Mouse (Mus musculus) forebrain, embryonic 16.5 days (tissue): ENCODE measurements around the gene Orm2. TPM values are rescaled to one million over a fixed set of nuclear protein-coding genes. Genes with fewer than 3 reads are reported as not detected.

ENCODE experiments used
- ATAC-seq: fragments of 200-750 bp; cut with Nextera tagmentation; 2 replicates; pipeline ENCODE4 v1.8.0; 2017; ENCODE audit warnings: mild to moderate bottlenecking, moderate library complexity
- H3K27ac ChIP-seq: fragments of 300-500 bp; sonication (generic); 2 replicates; pipeline ENCODE4 v1.5.1; 2014; ENCODE audit warnings: low read length, control low read depth
- H3K27me3 ChIP-seq: fragments of 300-500 bp; sonication (generic); replicated peaks from 2 replicates; pipeline ENCODE4 v1.6.1; 2014; ENCODE audit warnings: low read length; ENCODE audit not compliant: control insufficient read depth, insufficient read depth
- H3K36me3 ChIP-seq: fragments of 300-500 bp; sonication (generic); 2 replicates; pipeline ENCODE4 v1.6.1; 2014; ENCODE audit not compliant: control insufficient read depth, insufficient read depth
- H3K4me1 ChIP-seq: fragments of 300-500 bp; sonication (generic); replicated peaks from 2 replicates; pipeline ENCODE4 v1.6.1; 2014; ENCODE audit warnings: low read length; ENCODE audit not compliant: control insufficient read depth, insufficient read depth
- H3K4me2 ChIP-seq: fragments of 300-500 bp; sonication (generic); 2 replicates; pipeline ENCODE4 v1.6.1; 2014; ENCODE audit warnings: mild to moderate bottlenecking, low read length, control low read depth
- H3K4me3 ChIP-seq: fragments of 300-500 bp; sonication (generic); replicated peaks from 2 replicates; pipeline ENCODE4 v1.5.1; 2014; ENCODE audit warnings: mild to moderate bottlenecking, low read length, control low read depth
- H3K9ac ChIP-seq: fragments of 300-500 bp; sonication (generic); replicated peaks from 2 replicates; pipeline ENCODE4 v1.6.1; 2014; ENCODE audit warnings: low read depth, low read length, control low read depth
- H3K9me3 ChIP-seq: fragments of 300-500 bp; sonication (generic); 2 replicates; pipeline ENCODE4 v1.6.1; 2016; ENCODE audit warnings: low read length; ENCODE audit not compliant: control insufficient read depth
- WGBS: fragments of 180-500 bp; shearing (Covaris S2); extraction: QIAGEN DNeasy Blood & Tissue Kit; methylation state at CpG from one replicate; pipeline ENCODE4 v1.1.7; 2014; 5-methylcytosine and 5-hydroxymethylcytosine counted together
- polyA plus RNA-seq: library from polyadenylated mRNA; unstranded; fragments of >200 nt; fragmentation: Nextera tagmentation; extraction: Ambion mirVana; gene quantifications from 2 replicates; pipeline ENCODE4 v1.2.1, GENCODE M21; 2015

The Orm2 gene
- polyA plus RNA-seq, 1 experiment from 2014 or later: not detected

- ATAC-seq: no peak
- H3K4me3 ChIP-seq: no peak overlapping the region
- H3K4me1 ChIP-seq: peaks cover 58% of the 10 kb centered on the region
- H3K36me3 ChIP-seq: no peaks in the 10 kb centered on the region
- no peaks in the 10 kb centered on the region for H3K27me3 ChIP-seq
- no peaks in the 10 kb centered on the region for H3K9me3 ChIP-seq
- no peak overlapping the region for H3K4me2 ChIP-seq
- no peak overlapping the region for H3K9ac ChIP-seq
- WGBS: 71% methylated on average over 6 of the region's 6 CpGs
- H3K27ac ChIP-seq: no peak overlapping the region
These were observed 39.4 kb downstream of the Orm2 start for GRCm38 (mm10) chr4:63401620-63402019.

- Histone ChIP-seq H3K9ac (no peak overlapping the region), H3K27ac (peak overlapping the region; percentile 88), H3K9me3 (no peaks in the 10 kb centered on the region), H3K4me1 (peaks cover 62% of the 10 kb centered on the region), H3K4me2 (no peak overlapping the region), H3K27me3 (no peaks in the 10 kb centered on the region), H3K4me3 (no peak overlapping the region), H3K36me3 (no peaks in the 10 kb centered on the region)
- 93% methylated on average over 10 of the region's 10 CpGs for WGBS
- no peak for ATAC-seq
These were observed 39.8 kb downstream of the Orm2 start for GRCm38 (mm10) chr4:63402056-63402455.

GRCm38 (mm10) chr4:63402558-63402957 is 40.3 kb downstream of the Orm2 start:
- no peaks in the 10 kb centered on the region for H3K27me3 ChIP-seq
- H3K9ac ChIP-seq: peak overlapping the region; percentile 50
- WGBS: 62% methylated on average over 6 of the region's 6 CpGs
- H3K4me2 ChIP-seq: peak overlapping the region; percentile 46
- no peaks in the 10 kb centered on the region for H3K36me3 ChIP-seq
- no peak for ATAC-seq
- peak overlapping the region; percentile 26 for H3K4me3 ChIP-seq
- H3K27ac ChIP-seq: peak overlapping the region; percentile 88
- H3K4me1 ChIP-seq: peaks cover 66% of the 10 kb centered on the region
- H3K9me3 ChIP-seq: no peaks in the 10 kb centered on the region

- H3K9me3 ChIP-seq: no peaks in the 10 kb centered on the region
- H3K4me1 ChIP-seq: peaks cover 72% of the 10 kb centered on the region
- H3K4me3 ChIP-seq: peak within 1 kb of the TSS; percentile 26
- WGBS: 6% methylated on average over 17 of the region's 17 CpGs
- H3K27ac ChIP-seq: peak within 1 kb of the TSS; percentile 88
- no peaks in the 10 kb centered on the region for H3K36me3 ChIP-seq
- ATAC-seq: peak; percentile 79
- H3K4me2 ChIP-seq: peak within 1 kb of the TSS; percentile 46
- no peaks in the 10 kb centered on the region for H3K27me3 ChIP-seq
- peak within 1 kb of the TSS; percentile 50 for H3K9ac ChIP-seq
These were observed 41.1 kb downstream of the Orm2 start, which contains the start of gene Akna for GRCm38 (mm10) chr4:63403040-63403959. TSS of gene Akna (minus strand) at chr4:63403354.

GRCm38 (mm10) chr4:63404205-63404604 is 42.0 kb downstream of the Orm2 start:
- ATAC-seq: no peak
- WGBS: 80% methylated on average over 7 of the region's 7 CpGs
- no peaks in the 10 kb centered on the region for H3K27me3 ChIP-seq
- no peaks in the 10 kb centered on the region for H3K9me3 ChIP-seq
- peak overlapping the region; percentile 88 for H3K27ac ChIP-seq
- H3K36me3 ChIP-seq: no peaks in the 10 kb centered on the region
- no peak overlapping the region; the same call in 1 of the 2 replicates for H3K4me2 ChIP-seq
- H3K9ac ChIP-seq: no peak overlapping the region
- H3K4me1 ChIP-seq: peaks cover 80% of the 10 kb centered on the region
- H3K4me3 ChIP-seq: no peak overlapping the region

- 4% methylated on average over 7 of the region's 7 CpGs for whole genome bisulfite sequencing
- Histone ChIP-seq H3K36me3 (no peaks in the 10 kb centered on the region), H3K9me3 (no peaks in the 10 kb centered on the region), H3K4me3 (no peak overlapping the region), H3K9ac (no peak overlapping the region), H3K4me2 (peak overlapping the region; percentile 7; the same call in 1 of the 2 replicates), H3K27ac (peak overlapping the region; percentile 61), H3K27me3 (no peaks in the 10 kb centered on the region), H3K4me1 (peaks cover 82% of the 10 kb centered on the region)
- peak; percentile 21 for ATAC-seq
These were observed 42.8 kb downstream of the Orm2 start for GRCm38 (mm10) chr4:63405051-63405450.

- Histone ChIP-seq H3K4me3 (no peak overlapping the region), H3K9ac (no peak overlapping the region), H3K4me1 (peaks cover 81% of the 10 kb centered on the region), H3K36me3 (no peaks in the 10 kb centered on the region), H3K27me3 (no peaks in the 10 kb centered on the region), H3K9me3 (no peaks in the 10 kb centered on the region), H3K4me2 (no peak overlapping the region; the same call in 1 of the 2 replicates), H3K27ac (peak overlapping the region; percentile 61)
- 46% methylated on average over 4 of the region's 4 CpGs for WGBS
- ATAC-seq: no peak
These were observed 43.4 kb downstream of the Orm2 start for GRCm38 (mm10) chr4:63405683-63406082.

- Histone ChIP-seq H3K4me1 (peaks cover 67% of the 10 kb centered on the region), H3K27me3 (no peaks in the 10 kb centered on the region), H3K36me3 (no peaks in the 10 kb centered on the region), H3K9ac (peak overlapping the region; percentile 7), H3K9me3 (no peaks in the 10 kb centered on the region), H3K27ac (peak overlapping the region; percentile 77), H3K4me3 (peak overlapping the region; percentile 71), H3K4me2 (peak overlapping the region; percentile 89)
- peak; percentile 46 for ATAC-seq
- WGBS: 17% methylated on average over 7 of the region's 7 CpGs
These were observed 46.0 kb downstream of the Orm2 start for GRCm38 (mm10) chr4:63408247-63408646.

- peak; percentile 45 for ATAC-seq
- H3K9me3 ChIP-seq: no peaks in the 10 kb centered on the region
These were observed 46.4 kb downstream of the Orm2 start for GRCm38 (mm10) chr4:63408649-63409048.

More at GRCm38 (mm10) chr4:63408649-63409048, 46.4 kb downstream of the Orm2 start:
- peak overlapping the region; percentile 71 for H3K4me3 ChIP-seq
- 4% methylated on average over 8 of the region's 8 CpGs for WGBS
- H3K9ac ChIP-seq: peak overlapping the region; percentile 67
- no peaks in the 10 kb centered on the region for H3K27me3 ChIP-seq
- H3K4me2 ChIP-seq: peak overlapping the region; percentile 89
- peaks cover 63% of the 10 kb centered on the region for H3K4me1 ChIP-seq
- H3K36me3 ChIP-seq: no peaks in the 10 kb centered on the region
- H3K27ac ChIP-seq: peak overlapping the region; percentile 77
